Mouse (Mus musculus): Measurements from ENCODE around the gene Ltv1. TPM values are rescaled to one million over a fixed set of nuclear protein-coding genes. Genes with fewer than 3 reads are reported as not detected.

Ltv1 gene
- total RNA-seq (2023), result 67.1 TPM

DNA sequence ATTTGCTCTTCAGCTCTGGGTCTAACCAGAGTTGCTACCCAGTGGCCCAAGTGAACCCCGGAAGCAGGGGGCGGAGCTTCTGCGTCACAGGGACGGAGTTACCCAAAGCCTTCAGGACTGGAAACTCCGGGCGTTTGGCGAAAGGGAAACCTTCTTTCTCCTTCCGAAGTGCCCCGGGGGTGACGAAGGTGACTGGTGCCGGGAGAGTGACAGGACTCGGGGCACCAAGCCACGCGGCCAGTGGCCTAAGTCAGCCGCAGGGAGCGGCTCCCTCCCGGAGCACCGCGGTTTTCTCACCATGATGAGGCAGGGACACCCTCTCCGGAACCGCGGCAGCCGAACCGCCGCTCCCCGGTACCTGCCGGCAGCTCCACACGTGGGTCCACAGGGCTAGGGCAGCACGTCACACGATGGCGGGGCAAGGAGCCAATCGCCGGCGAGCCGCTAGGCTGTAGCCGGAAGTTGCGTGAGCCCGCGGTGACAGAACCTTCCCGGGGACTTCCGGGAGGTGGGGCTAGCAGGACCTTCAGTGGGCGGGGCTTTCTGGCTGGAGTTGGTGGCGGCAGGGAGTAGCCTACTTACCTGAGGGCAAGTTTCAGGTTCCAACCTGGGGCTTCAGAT is at the start of gene Ltv1:
TSS of gene Ltv1 (minus strand) at position 438 of the 621 bp plus-strand sequence.

DNA sequence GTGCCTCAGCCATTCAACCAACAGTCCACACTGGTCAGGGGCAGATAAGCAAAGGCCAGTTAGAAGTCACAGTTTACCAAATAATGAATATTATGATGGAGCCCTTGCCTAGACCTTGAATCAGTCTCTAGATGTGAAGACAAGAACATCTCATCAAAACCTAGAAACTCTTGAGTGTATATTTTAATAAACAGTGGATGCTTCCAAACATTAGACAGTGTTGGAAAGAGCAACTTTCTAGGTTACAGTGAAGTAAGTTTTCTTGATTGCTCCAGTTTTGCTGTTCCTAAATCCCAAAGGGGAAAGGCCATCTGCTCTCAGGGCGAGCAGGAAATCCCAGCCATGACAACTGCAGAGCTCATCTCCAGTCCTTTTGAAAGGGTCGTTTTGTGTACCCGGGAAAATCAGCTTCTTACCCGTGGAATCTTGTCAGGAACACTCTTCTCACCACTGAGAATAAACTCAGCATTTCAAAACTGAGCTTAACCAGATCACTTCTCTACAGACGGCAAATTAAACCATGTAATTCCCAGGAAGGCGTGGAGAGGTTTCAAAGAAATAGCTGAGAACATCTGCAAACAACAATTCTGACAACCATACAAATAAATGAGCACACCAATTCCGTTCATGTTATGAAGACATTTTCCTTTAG is 14.9 kb downstream of the Ltv1 start, which contains the start of gene Zc2hc1b:
TSS of gene Zc2hc1b (minus strand) at position 51 of the 652 bp plus-strand sequence.

Other genes starting within 250 kb of the Ltv1 start
- gene Stx11, start 228.9 kb downstream of the Ltv1 start, total RNA-seq (2023), result 3.1 TPM
- 8.0 TPM for gene Sf3b5, start 187.8 kb downstream of the Ltv1 start, total RNA-seq (2023)
- 0.24 TPM for gene Plagl1, start 132.7 kb downstream of the Ltv1 start, total RNA-seq (2023)
- gene Zc2hc1b, start 15.1 kb downstream of the Ltv1 start, total RNA-seq (2023), result not detected